Mouse (Mus musculus) T-helper 17 cell (primary cell): ENCODE results near the gene Nrl.

ENCODE experiments used
- in situ Hi-C, 2 experiments: fragments of 300-600 bp; cut with MboI, MseI; formaldehyde crosslinking; loops; 1 replicate in 1 of 2; 2 replicates in 1 of 2; pipeline ENCODE4 v1.15.1; 2025; ENCODE audit warnings: high pct_unique_total_duplicates in 2 of 2

The Nrl gene

GRCm38 (mm10) chr14:55524785-55525184 is at the start of gene Nrl:
Nrl (minus strand) TSS chr14:55524981.
- in situ Hi-C loops, result loop anchor here in 1 of 2 experiments (25.0 kb wide), 1 partner anchor 1262 kb away; the partner anchor contains the start of genes Abhd4 and Dad1

- in situ Hi-C loops, result no loop called here
These were observed 47.0 kb upstream of the Nrl start for GRCm38 (mm10) chr14:55571760-55572159.

GRCm38 (mm10) chr14:55570588-55570987 is 45.8 kb upstream of the Nrl start:
- in situ Hi-C loops, result no loop called here

GRCm38 (mm10) chr14:55567496-55567895 is 42.7 kb upstream of the Nrl start:
- in situ Hi-C loops, result no loop called here

- in situ Hi-C loops, result no loop called here
These were observed 41.0 kb upstream of the Nrl start for GRCm38 (mm10) chr14:55565748-55566147.

GRCm38 (mm10) chr14:55563249-55563648 is 38.5 kb upstream of the Nrl start:
- in situ Hi-C loops, result no loop called here

- in situ Hi-C loops, result no loop called here
These were observed 37.1 kb upstream of the Nrl start for GRCm38 (mm10) chr14:55561860-55562259.

- in situ Hi-C loops, result no loop called here
These were observed 35.7 kb upstream of the Nrl start, which contains the start of gene A730061H03Rik for GRCm38 (mm10) chr14:55560202-55561073. A730061H03Rik (minus strand) TSS chr14:55560406.

GRCm38 (mm10) chr14:55559799-55560201 is 35.0 kb upstream of the Nrl start, which contains the start of gene Dcaf11:
Dcaf11 (plus strand) TSS chr14:55560006.
- in situ Hi-C loops, result no loop called here

GRCm38 (mm10) chr14:55558740-55559448 is 34.1 kb upstream of the Nrl start:
- in situ Hi-C loops, result no loop called here

- in situ Hi-C loops, result no loop called here
These were observed 32.8 kb upstream of the Nrl start for GRCm38 (mm10) chr14:55557587-55557986.

GRCm38 (mm10) chr14:55557003-55557402 is 32.2 kb upstream of the Nrl start:
- in situ Hi-C loops, result no loop called here

GRCm38 (mm10) chr14:55555788-55556187 is 31.0 kb upstream of the Nrl start:
- in situ Hi-C loops, result no loop called here

GRCm38 (mm10) chr14:55554635-55555034 is 29.9 kb upstream of the Nrl start:
- in situ Hi-C loops, result no loop called here

GRCm38 (mm10) chr14:55551794-55552193 is 27.0 kb upstream of the Nrl start:
- in situ Hi-C loops, result no loop called here

GRCm38 (mm10) chr14:55551347-55551746 is 26.6 kb upstream of the Nrl start:
- in situ Hi-C loops, result no loop called here

GRCm38 (mm10) chr14:55550191-55550590 is 25.4 kb upstream of the Nrl start:
- in situ Hi-C loops, result no loop called here

- in situ Hi-C loops, result no loop called here
These were observed 19.6 kb upstream of the Nrl start for GRCm38 (mm10) chr14:55544334-55544733.

- in situ Hi-C loops, result no loop called here
These were observed 17.5 kb upstream of the Nrl start for GRCm38 (mm10) chr14:55542268-55542667.

- in situ Hi-C loops, result no loop called here
These were observed 16.1 kb upstream of the Nrl start for GRCm38 (mm10) chr14:55540787-55541321.

GRCm38 (mm10) chr14:55540067-55540786 is 15.4 kb upstream of the Nrl start, which contains the start of gene Pck2:
Pck2 (plus strand) TSS chr14:55540266.
- in situ Hi-C loops, result no loop called here
